Mouse (Mus musculus): Measurements from ENCODE around the gene Kif3a.

GRCm38 (mm10) chr11:53532231-53532620 is 35.0 kb upstream of the Kif3a start:
- TF ChIP-seq CTCF (IDR thresholded peaks at IDR 0.05; ENCODE audit: insufficient read depth, low read depth, low read length) (no peak), POLR2A (IDR thresholded peaks at IDR 0.05; ENCODE audit: insufficient read depth, low read depth, low read length) (no peak)
